Mouse (Mus musculus) lung, embryonic 16.5 days (tissue): ENCODE data around the gene Pald1. TPM values are rescaled to one million over a fixed set of nuclear protein-coding genes. Genes with fewer than 3 reads are reported as not detected.

ENCODE experiments used
- ATAC-seq: fragments of 200-750 bp; cut with Nextera tagmentation; 2 replicates; pipeline ENCODE4 v1.8.0; 2017; ENCODE audit warnings: low read depth, mild to moderate bottlenecking, moderate library complexity
- H3K27ac ChIP-seq: fragments of 300-500 bp; sonication (generic); 2 replicates; pipeline ENCODE4 v1.5.1; 2014; ENCODE audit warnings: mild to moderate bottlenecking, control low read depth, low read length
- H3K27me3 ChIP-seq: fragments of 300-500 bp; sonication (generic); 2 replicates; pipeline ENCODE4 v1.6.1; 2014; ENCODE audit warnings: low read depth, low read length, mixed read lengths; ENCODE audit not compliant: control insufficient read depth, insufficient read depth
- H3K36me3 ChIP-seq: fragments of 300-500 bp; sonication (generic); 2 replicates; pipeline ENCODE4 v1.6.1; 2014; ENCODE audit warnings: low read length; ENCODE audit not compliant: control insufficient read depth, insufficient read depth
- H3K4me1 ChIP-seq: fragments of 300-500 bp; sonication (generic); replicated peaks from 2 replicates; pipeline ENCODE4 v1.6.1; 2014; ENCODE audit warnings: low read length, mixed read lengths; ENCODE audit not compliant: control insufficient read depth, insufficient read depth
- H3K4me2 ChIP-seq: fragments of 300-500 bp; sonication (generic); 2 replicates; pipeline ENCODE4 v1.6.1; 2014; ENCODE audit warnings: low read depth, low read length, control low read depth
- H3K4me3 ChIP-seq: fragments of 300-500 bp; sonication (generic); 2 replicates; pipeline ENCODE4 v1.5.1; 2014; ENCODE audit warnings: mild to moderate bottlenecking, low read length, control low read depth
- H3K9ac ChIP-seq: fragments of 300-500 bp; sonication (generic); 2 replicates; pipeline ENCODE4 v1.6.1; 2014; ENCODE audit warnings: low read length, control low read depth
- H3K9me3 ChIP-seq: fragments of 300-500 bp; sonication (generic); 2 replicates; pipeline ENCODE4 v1.6.1; 2016; ENCODE audit warnings: low read length; ENCODE audit not compliant: control insufficient read depth
- WGBS: fragments of 180-500 bp; shearing (Covaris S2); extraction: QIAGEN DNeasy Blood & Tissue Kit; methylation state at CpG from one replicate; pipeline ENCODE4 v1.1.7; 2014; 5-methylcytosine and 5-hydroxymethylcytosine counted together
- polyA plus RNA-seq: library from polyadenylated mRNA; unstranded; fragments of >200 nt; fragmentation: Nextera tagmentation; extraction: Ambion mirVana; gene quantifications from 2 replicates; pipeline ENCODE4 v1.2.1, GENCODE M21; 2015

Pald1 gene
- polyA plus RNA-seq, 1 experiment from 2014 or later = 49.4 TPM

DNA sequence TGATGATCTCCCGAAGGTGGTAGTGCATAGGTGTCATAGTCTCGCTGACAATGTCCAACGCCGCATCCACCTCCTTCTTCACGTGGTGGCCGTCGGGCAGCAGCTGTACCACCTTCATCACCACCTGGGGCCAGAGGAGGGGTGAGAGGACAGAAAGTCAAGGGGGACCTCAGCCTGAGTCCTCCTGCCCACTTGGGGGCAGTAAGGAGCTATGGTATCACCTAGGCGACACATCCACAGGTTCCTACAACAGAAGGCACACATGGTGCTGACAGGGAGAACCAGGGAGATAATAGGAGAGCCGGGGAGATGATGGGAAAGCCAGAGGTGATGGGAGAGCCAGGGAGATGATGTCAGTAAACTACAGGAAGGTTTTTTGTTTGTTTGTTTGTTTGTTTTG is 44.1 kb downstream of the Pald1 start:
- H3K4me1 ChIP-seq = no peaks in the 10 kb centered on the region
- no peak overlapping the region for H3K4me2 ChIP-seq
- WGBS = 88% methylated on average over 9 of the region's 9 CpGs
- H3K9ac ChIP-seq = no peak overlapping the region
- no peaks in the 10 kb centered on the region for H3K27me3 ChIP-seq
- H3K4me3 ChIP-seq = no peak overlapping the region
- H3K9me3 ChIP-seq = no peaks in the 10 kb centered on the region
- no peak overlapping the region for H3K27ac ChIP-seq
- no peak for ATAC-seq
- H3K36me3 ChIP-seq = peaks cover 13% of the 10 kb centered on the region

DNA sequence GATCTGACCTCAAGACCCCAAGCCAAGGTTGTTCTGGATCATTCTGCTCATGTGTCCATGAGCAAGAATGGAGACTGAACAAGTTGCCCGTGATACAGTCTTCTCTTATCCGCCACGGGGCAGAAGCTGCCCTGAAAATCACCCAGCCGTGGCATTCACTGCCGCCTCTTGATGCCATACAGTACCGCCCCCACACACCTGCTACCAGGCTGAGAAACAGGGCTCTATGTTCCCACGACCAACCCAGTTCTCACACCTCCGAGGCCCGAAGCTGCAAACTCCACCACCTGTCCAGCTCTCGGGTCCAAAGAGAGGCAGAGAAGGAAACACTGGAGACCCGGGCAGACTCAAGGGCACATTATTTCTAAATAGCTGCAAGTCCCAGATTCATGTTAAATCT is 45.7 kb downstream of the Pald1 start:
- 86% methylated on average over 11 of the region's 11 CpGs for WGBS
- Histone ChIP-seq H3K4me2 (no peak overlapping the region), H3K4me1 (no peaks in the 10 kb centered on the region), H3K36me3 (peaks cover 11% of the 10 kb centered on the region), H3K9me3 (no peaks in the 10 kb centered on the region), H3K9ac (no peak overlapping the region), H3K4me3 (no peak overlapping the region), H3K27me3 (no peaks in the 10 kb centered on the region), H3K27ac (no peak overlapping the region)
- ATAC-seq = no peak

DNA sequence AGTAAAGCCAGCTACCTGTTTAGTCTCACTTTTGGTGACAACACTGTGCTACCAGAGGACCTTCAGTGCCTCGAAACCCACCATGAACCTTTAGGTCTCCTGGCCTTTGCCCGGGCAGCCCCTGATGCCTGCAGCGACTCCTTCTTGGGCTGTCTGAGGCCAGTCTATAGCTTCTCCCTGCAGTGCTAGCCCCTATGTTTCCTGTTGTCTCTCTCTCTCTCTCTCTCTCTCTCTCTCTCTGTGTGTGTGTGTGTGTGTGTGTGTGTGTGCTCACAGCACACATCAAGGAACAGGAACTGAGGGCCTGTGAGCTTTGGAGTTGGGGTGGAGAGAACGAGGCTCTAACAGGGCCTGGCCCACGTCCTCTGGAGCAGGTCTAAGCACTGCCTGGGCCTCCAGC is 46.7 kb downstream of the Pald1 start:
- WGBS = 72% methylated on average over 5 of the region's 5 CpGs
- no peak overlapping the region for H3K4me3 ChIP-seq
- H3K36me3 ChIP-seq = peaks cover 9% of the 10 kb centered on the region
- H3K27ac ChIP-seq = no peak overlapping the region
- H3K9me3 ChIP-seq = no peaks in the 10 kb centered on the region
- H3K4me1 ChIP-seq = no peaks in the 10 kb centered on the region
- no peak overlapping the region for H3K9ac ChIP-seq
- H3K4me2 ChIP-seq = no peak overlapping the region
- ATAC-seq = no peak
- H3K27me3 ChIP-seq = no peaks in the 10 kb centered on the region

DNA sequence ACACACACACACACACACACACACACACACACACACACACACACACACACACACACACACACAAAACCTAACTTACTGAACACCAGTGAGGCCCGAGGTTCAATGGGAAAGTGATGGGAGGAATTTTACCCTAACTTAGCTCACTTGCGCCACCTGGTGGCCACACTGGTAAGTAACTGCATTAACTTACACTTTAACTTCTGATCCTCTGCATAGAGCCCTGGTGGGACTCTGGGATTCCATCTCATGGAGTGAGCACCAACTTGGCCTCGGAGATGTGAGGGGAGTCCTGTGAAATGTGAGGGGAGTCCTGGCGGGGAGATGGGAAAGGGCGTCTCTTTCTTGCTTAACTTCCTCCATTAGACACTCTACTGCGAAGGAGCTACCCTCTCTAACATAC is 47.2 kb downstream of the Pald1 start:
- Histone ChIP-seq H3K4me3 (no peak overlapping the region), H3K4me2 (no peak overlapping the region), H3K36me3 (peaks cover 9% of the 10 kb centered on the region), H3K4me1 (no peaks in the 10 kb centered on the region), H3K9me3 (no peaks in the 10 kb centered on the region), H3K27ac (no peak overlapping the region), H3K9ac (no peak overlapping the region), H3K27me3 (no peaks in the 10 kb centered on the region)
- 19% methylated on average over 6 of the region's 6 CpGs for WGBS
- peak; percentile 49 for ATAC-seq

DNA sequence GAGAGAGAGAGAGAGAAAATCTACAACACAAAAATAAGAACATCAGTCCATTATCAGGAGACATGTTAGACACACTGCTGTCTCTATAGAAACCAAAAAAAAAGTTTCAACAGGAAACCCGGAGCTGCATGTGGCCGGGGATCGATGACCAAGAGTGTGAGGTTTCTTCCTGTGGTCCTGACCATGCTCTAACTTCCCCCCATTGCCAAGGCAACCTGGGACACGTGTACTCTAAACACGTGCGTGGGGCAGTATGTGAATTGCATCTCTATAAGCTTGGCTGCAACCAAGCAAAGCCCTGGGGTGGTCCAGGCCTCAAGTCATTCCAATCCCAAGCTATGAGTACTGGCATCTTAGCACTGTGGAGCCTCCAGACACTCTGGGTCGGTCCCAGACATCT is 48.8 kb downstream of the Pald1 start:
- H3K4me3 ChIP-seq = no peak overlapping the region
- no peak overlapping the region for H3K9ac ChIP-seq
- no peak overlapping the region for H3K27ac ChIP-seq
- no peak for ATAC-seq
- no peaks in the 10 kb centered on the region for H3K4me1 ChIP-seq
- H3K27me3 ChIP-seq = no peaks in the 10 kb centered on the region
- H3K9me3 ChIP-seq = no peaks in the 10 kb centered on the region
- WGBS = 68% methylated on average over 7 of the region's 7 CpGs
- H3K4me2 ChIP-seq = no peak overlapping the region
- peaks cover 7% of the 10 kb centered on the region; the same call in 1 of the 2 replicates for H3K36me3 ChIP-seq

DNA sequence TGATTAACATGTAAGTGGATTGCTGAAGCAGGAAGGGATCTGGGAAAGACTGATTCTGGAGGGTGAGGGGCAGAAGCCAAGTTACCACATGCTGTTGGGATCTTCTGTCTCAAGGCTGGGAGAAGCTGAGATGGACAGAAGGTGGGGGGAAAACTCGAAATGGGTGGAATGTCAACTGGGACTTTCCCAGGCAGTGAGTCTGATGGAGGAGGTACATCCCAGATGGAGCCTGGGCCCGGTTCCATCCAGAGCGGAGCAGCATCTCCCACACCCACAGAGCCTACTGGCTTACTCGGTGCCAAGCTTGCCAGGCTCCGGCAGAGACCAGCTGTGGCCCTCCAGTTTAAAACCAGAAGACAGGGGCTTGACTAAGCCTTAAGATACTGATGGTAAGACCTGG is 52.3 kb downstream of the Pald1 start:
- Histone ChIP-seq H3K27me3 (no peaks in the 10 kb centered on the region), H3K36me3 (peaks cover 7% of the 10 kb centered on the region; the same call in 1 of the 2 replicates), H3K4me2 (no peak overlapping the region), H3K4me3 (no peak overlapping the region), H3K9me3 (no peaks in the 10 kb centered on the region), H3K27ac (no peak overlapping the region), H3K9ac (no peak overlapping the region), H3K4me1 (no peaks in the 10 kb centered on the region)
- peak; percentile 44; the same call in 1 of the 2 replicates for ATAC-seq
- WGBS = 63% methylated on average over 5 of the region's 5 CpGs

DNA sequence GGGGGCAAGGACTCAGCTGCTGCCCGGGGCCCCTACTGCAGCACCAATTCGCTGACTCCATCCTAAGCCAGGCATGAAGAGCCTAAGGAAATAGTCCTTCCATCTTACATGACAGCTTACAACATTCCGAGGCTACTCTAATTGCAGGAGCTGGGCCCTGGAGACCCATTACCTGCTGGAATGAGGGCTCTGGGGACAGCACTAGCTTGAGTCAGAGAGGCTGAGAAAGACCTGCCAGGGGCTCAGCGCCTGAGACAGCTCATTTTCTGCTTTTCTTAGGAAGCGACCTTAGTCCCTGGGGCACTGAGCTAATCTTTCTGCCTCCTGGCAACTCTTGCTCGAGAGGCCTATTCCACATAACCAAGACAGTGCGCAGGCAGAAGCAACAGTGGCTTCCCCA is 54.4 kb downstream of the Pald1 start:
- WGBS = 61% methylated on average over 7 of the region's 7 CpGs
- H3K27ac ChIP-seq = no peak overlapping the region
- H3K4me2 ChIP-seq = no peak overlapping the region
- H3K27me3 ChIP-seq = no peaks in the 10 kb centered on the region
- ATAC-seq = no peak
- H3K4me3 ChIP-seq = no peak overlapping the region
- no peak overlapping the region for H3K9ac ChIP-seq
- peaks cover 4% of the 10 kb centered on the region; the same call in 1 of the 2 replicates for H3K36me3 ChIP-seq
- H3K9me3 ChIP-seq = no peaks in the 10 kb centered on the region
- H3K4me1 ChIP-seq = no peaks in the 10 kb centered on the region

DNA sequence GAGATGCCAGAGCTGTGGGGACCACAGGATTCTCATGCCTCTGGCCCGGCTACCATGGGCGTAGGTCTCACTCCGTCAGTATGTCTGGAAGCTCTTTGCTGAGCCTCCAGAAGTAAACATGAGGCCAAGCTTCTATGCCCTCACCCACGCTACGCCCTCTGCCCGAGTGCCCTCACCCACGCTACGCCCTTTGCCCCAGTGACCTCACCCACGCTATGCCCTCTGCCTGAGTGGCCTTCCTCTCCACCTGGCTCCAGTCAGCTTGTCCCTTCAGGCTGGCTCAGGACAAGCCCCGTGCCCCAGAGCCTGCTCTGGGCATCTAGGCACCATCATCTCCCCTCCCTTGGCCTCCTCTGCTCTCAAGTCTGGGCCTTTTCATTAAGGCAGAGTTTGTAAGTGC is 55.8 kb downstream of the Pald1 start:
- no peaks in the 10 kb centered on the region for H3K9me3 ChIP-seq
- no peak overlapping the region for H3K4me3 ChIP-seq
- 78% methylated on average over 10 of the region's 10 CpGs for WGBS
- no peaks in the 10 kb centered on the region for H3K4me1 ChIP-seq
- H3K4me2 ChIP-seq = no peak overlapping the region
- ATAC-seq = no peak
- no peaks in the 10 kb centered on the region for H3K27me3 ChIP-seq
- no peak overlapping the region for H3K27ac ChIP-seq
- peaks cover 5% of the 10 kb centered on the region for H3K36me3 ChIP-seq
- H3K9ac ChIP-seq = no peak overlapping the region

DNA sequence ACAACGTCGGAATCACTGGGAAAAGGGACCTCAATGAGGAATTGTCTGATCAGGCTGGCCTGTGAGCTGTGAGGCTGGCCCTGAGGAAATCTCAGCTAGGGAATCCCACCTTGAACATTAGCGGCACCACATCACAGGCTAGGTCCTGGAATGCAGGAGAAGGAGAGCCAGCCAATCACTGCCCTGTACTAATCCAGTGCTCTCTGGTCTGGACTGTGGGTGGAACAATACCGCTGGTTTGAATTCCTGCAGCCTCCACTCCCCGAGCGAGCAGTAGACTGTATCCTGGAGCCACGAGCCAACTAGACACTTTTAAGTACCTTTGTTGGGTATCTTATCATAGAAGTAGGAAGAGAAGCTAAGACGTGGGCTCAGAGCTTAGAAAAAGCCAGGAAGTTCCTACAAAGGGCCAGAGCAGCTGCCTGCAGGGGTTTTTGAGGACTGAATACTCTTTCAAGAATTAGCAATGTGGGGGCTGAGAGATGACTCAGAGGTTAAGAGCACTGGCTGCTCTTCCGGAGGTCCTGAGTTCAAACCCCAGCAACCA is 57.5 kb downstream of the Pald1 start:
- Histone ChIP-seq H3K9ac (no peak overlapping the region), H3K4me3 (no peak overlapping the region), H3K36me3 (peaks cover 10% of the 10 kb centered on the region), H3K4me1 (no peaks in the 10 kb centered on the region), H3K27me3 (no peaks in the 10 kb centered on the region), H3K27ac (no peak overlapping the region), H3K4me2 (no peak overlapping the region), H3K9me3 (no peaks in the 10 kb centered on the region)
- peak; percentile 59; the same call in 1 of the 2 replicates for ATAC-seq
- 43% methylated on average over 9 of the region's 9 CpGs for WGBS

DNA sequence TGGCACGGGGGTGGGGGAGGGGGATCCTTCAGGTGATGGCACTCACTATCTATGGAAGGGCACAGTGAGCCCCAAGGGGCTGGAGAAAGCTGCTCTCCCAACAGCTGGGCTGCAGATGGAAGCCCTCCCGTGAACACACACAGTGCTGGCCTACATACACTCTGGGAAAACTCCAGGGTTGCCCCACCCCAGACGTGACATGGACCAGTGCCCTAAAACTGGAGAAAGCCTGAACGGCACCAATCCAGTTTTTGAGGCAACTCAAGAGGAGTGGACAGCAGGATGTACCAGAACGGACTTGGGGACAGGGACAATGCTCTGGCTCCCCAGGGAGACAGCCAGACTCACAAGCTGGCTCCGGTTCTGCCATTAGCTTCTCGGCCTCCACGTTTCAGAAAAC is 58.6 kb downstream of the Pald1 start:
- Histone ChIP-seq H3K9me3 (no peaks in the 10 kb centered on the region), H3K9ac (no peak overlapping the region), H3K27ac (no peak overlapping the region), H3K4me3 (no peak overlapping the region), H3K4me2 (no peak overlapping the region), H3K4me1 (no peaks in the 10 kb centered on the region), H3K36me3 (peaks cover 10% of the 10 kb centered on the region), H3K27me3 (no peaks in the 10 kb centered on the region)
- 71% methylated on average over 8 of the region's 8 CpGs for WGBS
- 0 out of 2 replicates have a peak, but pooled peaks have one; percentile 23 for ATAC-seq
